Mouse (Mus musculus): ENCODE results near the gene Btbd19. TPM values are rescaled to one million over a fixed set of nuclear protein-coding genes. Genes with fewer than 3 reads are reported as not detected.

The Btbd19 gene
- polyA plus RNA-seq, 1 experiment from 2014 or later: 5.2 TPM

- no peaks in the 10 kb centered on the region for H3K9me3 ChIP-seq
- H3K4me1 ChIP-seq: no peaks in the 10 kb centered on the region
- H3K4me2 ChIP-seq: no peak overlapping the region
- H3K27ac ChIP-seq: no peak overlapping the region
- H3K4me3 ChIP-seq (replicated peaks): no peak overlapping the region
- WGBS: 82% methylated on average over 7 of the region's 7 CpGs
- no peak for ATAC-seq (ENCODE audit: low FRiP score)
- H3K36me3 ChIP-seq (replicated peaks): peaks cover 17% of the 10 kb centered on the region
- H3K27me3 ChIP-seq: no peaks in the 10 kb centered on the region
- no peak overlapping the region for H3K9ac ChIP-seq
Observed at GRCm38 (mm10) chr4:117087948-117088640, 37.4 kb downstream of the Btbd19 start.

DNA sequence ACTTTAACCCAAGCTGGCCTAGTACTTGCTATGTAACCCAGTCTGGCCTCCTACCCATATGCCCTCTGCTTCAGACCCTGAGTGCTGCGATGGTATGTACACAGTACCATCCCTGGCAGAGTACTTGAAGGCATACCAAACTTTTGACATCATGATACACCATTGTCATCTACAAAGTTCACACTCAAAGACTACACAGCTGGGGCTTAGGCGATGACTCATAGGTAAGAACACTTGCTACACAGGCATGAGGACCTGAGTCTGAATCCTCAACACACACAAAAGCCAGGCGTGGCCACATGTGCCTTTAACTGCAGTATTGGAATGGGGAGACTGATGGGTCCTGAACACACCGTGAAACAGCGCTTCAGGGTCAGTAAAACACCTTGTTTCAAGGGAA lies 54.3 kb downstream of the Btbd19 start:
- Histone ChIP-seq H3K36me3 (replicated peaks) (peaks cover 74% of the 10 kb centered on the region), H3K4me1 (no peaks in the 10 kb centered on the region), H3K9me3 (no peaks in the 10 kb centered on the region), H3K27me3 (no peaks in the 10 kb centered on the region), H3K9ac (no peak overlapping the region), H3K27ac (no peak overlapping the region), H3K4me3 (replicated peaks) (no peak overlapping the region), H3K4me2 (no peak overlapping the region)
- WGBS: 95% methylated on average over 5 of the region's 5 CpGs
- ATAC-seq (ENCODE audit: low FRiP score): no peak

GRCm38 (mm10) chr4:117070624-117071023 lies 54.9 kb downstream of the Btbd19 start:
- WGBS: 91% methylated on average over 4 of the region's 4 CpGs
- Histone ChIP-seq H3K9me3 (no peaks in the 10 kb centered on the region), H3K9ac (no peak overlapping the region), H3K36me3 (replicated peaks) (peaks cover 73% of the 10 kb centered on the region), H3K27me3 (no peaks in the 10 kb centered on the region), H3K27ac (no peak overlapping the region), H3K4me1 (no peaks in the 10 kb centered on the region), H3K4me3 (replicated peaks) (no peak overlapping the region), H3K4me2 (no peak overlapping the region)
- ATAC-seq (ENCODE audit: low FRiP score): no peak

DNA sequence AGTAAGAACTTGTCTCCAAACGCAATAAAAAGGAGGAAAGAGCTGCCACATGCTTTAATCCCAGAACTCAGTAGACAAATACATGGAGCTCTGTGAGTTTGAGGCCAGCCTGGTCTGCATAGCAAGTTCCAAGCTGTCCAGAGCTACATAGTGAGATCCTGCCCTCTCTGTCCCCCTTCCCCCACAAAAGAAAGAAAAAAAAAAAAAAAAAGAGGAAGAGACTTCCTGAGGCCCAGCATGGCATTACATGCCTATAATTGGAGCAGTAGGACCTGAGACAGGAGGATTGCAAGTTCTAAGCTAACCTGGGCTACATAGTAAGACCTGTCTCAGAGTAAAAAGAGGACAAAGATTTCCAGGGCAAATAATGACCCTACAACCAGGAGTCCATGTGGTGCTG lies 55.9 kb downstream of the Btbd19 start:
- Histone ChIP-seq H3K4me1 (no peaks in the 10 kb centered on the region), H3K4me2 (no peak overlapping the region), H3K27me3 (no peaks in the 10 kb centered on the region), H3K9me3 (no peaks in the 10 kb centered on the region), H3K9ac (no peak overlapping the region), H3K27ac (no peak overlapping the region), H3K4me3 (replicated peaks) (no peak overlapping the region), H3K36me3 (replicated peaks) (peaks cover 71% of the 10 kb centered on the region)
- WGBS: 88% methylated on average over 1 of the region's 1 CpGs
- no peak for ATAC-seq (ENCODE audit: low FRiP score)

Small RNA genes within 50 kb of the gene (microRNA-seq; reads per million reads assigned to microRNA genes)
- not detected for gene Gm22398

Other genes starting within 250 kb of the Btbd19 start
- 12.0 and 13.3 TPM in 2 replicates for gene Zswim5, start 248.3 kb downstream of the Btbd19 start, polyA plus RNA-seq (2016; fragmentation: Nextera tagmentation; extraction: Ambion mirVana)
- gene Urod, start 131.3 kb downstream of the Btbd19 start, polyA plus RNA-seq (2016; fragmentation: Nextera tagmentation; extraction: Ambion mirVana): 76.0 and 78.0 TPM in 2 replicates
- gene Hectd3, start 130.4 kb downstream of the Btbd19 start, polyA plus RNA-seq (2016; fragmentation: Nextera tagmentation; extraction: Ambion mirVana): 17.1 and 21.2 TPM in 2 replicates
- 41.0 and 44.1 TPM in 2 replicates for gene Eif2b3, start 106.3 kb downstream of the Btbd19 start, polyA plus RNA-seq (2016; fragmentation: Nextera tagmentation; extraction: Ambion mirVana)
- gene Ptch2, start 29.6 kb downstream of the Btbd19 start, polyA plus RNA-seq (2016; fragmentation: Nextera tagmentation; extraction: Ambion mirVana): 5.9 and 6.7 TPM in 2 replicates
- gene Tctex1d4, start 1.1 kb upstream of the Btbd19 start, polyA plus RNA-seq (2016; fragmentation: Nextera tagmentation; extraction: Ambion mirVana): not detected in 2 replicates
- gene Plk3, start 8.2 kb upstream of the Btbd19 start, polyA plus RNA-seq (2016; fragmentation: Nextera tagmentation; extraction: Ambion mirVana): 17.7 and 23.1 TPM in 2 replicates
- gene Rps8, start 30.5 kb upstream of the Btbd19 start, polyA plus RNA-seq (2016; fragmentation: Nextera tagmentation; extraction: Ambion mirVana): 668 and 669 TPM in 2 replicates
- gene Kif2c, start 56.9 kb upstream of the Btbd19 start, polyA plus RNA-seq (2016; fragmentation: Nextera tagmentation; extraction: Ambion mirVana): 97.4 and 101 TPM in 2 replicates
- 7.8 and 8.4 TPM in 2 replicates for gene Tmem53, start 126.2 kb upstream of the Btbd19 start, polyA plus RNA-seq (2016; fragmentation: Nextera tagmentation; extraction: Ambion mirVana)
- gene Armh1, start 126.4 kb upstream of the Btbd19 start, polyA plus RNA-seq (2016; fragmentation: Nextera tagmentation; extraction: Ambion mirVana): 0.23 and 0.33 TPM in 2 replicates

Data from forebrain, embryonic 12.5 days (tissue).